Mouse (Mus musculus) embryo, embryonic 9.5 days (tissue): ENCODE results near the gene Gm3839.
"Not testable (repeated sequence)": the region's sequence is repeated elsewhere in the genome, so short reads cannot be mapped to it uniquely, and the experiment has no call there.

Experiments
- DNase-seq: peaks from one replicate; pipeline ENCODE4 v3.0.0-alpha.2; 2017; ENCODE audit errors: extremely low spot score

Gene Gm3839

GRCm38 (mm10) chr14:11356626-11357025, at the start of gene Gm3839:
Gene Gm3839 (minus strand): TSS chr14:11356726.
- DNase-seq = not testable (repeated sequence)

GRCm38 (mm10) chr14:11405661-11406060, 49.1 kb upstream of the Gm3839 start:
- DNase-seq = no peak

GRCm38 (mm10) chr14:11377846-11378245, 21.3 kb upstream of the Gm3839 start:
- DNase-seq = no peak

- DNase-seq = no peak
Measured at GRCm38 (mm10) chr14:11375225-11375624, 18.7 kb upstream of the Gm3839 start.

- DNase-seq = no peak
Measured at GRCm38 (mm10) chr14:11346086-11346485, 10.4 kb downstream of the Gm3839 start.

GRCm38 (mm10) chr14:11329993-11330392, 26.5 kb downstream of the Gm3839 start:
- DNase-seq = no peak

GRCm38 (mm10) chr14:11307079-11307478, 49.4 kb downstream of the Gm3839 start:
- no peak for DNase-seq

- DNase-seq = not testable (repeated sequence)
Measured at GRCm38 (mm10) chr14:11287956-11288355, 68.6 kb downstream of the Gm3839 start.

- no peak for DNase-seq
Measured at GRCm38 (mm10) chr14:11257161-11257705, 99.3 kb downstream of the Gm3839 start.

GRCm38 (mm10) chr14:11248053-11248452, 108.5 kb downstream of the Gm3839 start:
- DNase-seq = no peak

GRCm38 (mm10) chr14:11244546-11244945, 112.0 kb downstream of the Gm3839 start:
- no peak for DNase-seq

- no peak for DNase-seq
Measured at GRCm38 (mm10) chr14:11232086-11232485, 124.4 kb downstream of the Gm3839 start.
